Mouse (Mus musculus): Measurements from ENCODE around the gene Rab11fip4.

DNA sequence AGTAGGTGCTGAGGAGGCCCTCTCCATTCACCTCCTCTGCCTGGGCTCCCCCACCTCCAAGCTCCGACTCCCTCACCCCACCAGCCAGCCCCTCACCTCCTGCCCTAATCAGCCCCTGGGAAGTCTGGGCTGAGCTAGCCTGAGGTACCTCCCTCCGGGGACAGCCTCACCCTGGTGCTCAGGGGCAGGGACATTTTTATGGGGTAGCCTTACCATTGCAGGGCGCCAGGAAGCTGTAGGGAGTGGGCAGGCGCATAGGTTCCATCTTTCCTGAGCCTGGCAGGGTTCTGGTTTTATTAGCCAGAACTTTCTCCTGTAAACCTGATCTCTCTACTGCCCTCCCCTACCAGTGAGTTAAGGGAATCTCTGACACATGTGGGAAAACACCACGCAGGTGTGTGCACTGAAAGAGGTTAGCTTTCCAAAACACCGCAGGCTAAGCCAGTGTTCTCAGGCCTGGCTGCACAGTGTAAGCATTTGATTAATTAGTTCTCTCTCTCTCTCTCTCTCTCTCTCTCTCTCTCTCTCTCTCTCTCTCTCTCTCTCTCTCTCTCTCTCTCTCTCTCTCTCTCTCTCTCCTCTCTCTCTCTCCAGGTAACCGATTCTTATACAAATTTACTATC is 38.9 kb downstream of the Rab11fip4 start:
- TF ChIP-seq POLR2A (IDR thresholded peaks at IDR 0.05; ENCODE audit: low read depth, low read length) (no peak), CTCF (conservative IDR thresholded peaks at IDR 0.05; ENCODE audit: insufficient read depth, insufficient read length, low read depth, low read length) (no peak)
